9 mouse cellular contexts compared by ENCODE assay signal in the genomic region with DNA sequence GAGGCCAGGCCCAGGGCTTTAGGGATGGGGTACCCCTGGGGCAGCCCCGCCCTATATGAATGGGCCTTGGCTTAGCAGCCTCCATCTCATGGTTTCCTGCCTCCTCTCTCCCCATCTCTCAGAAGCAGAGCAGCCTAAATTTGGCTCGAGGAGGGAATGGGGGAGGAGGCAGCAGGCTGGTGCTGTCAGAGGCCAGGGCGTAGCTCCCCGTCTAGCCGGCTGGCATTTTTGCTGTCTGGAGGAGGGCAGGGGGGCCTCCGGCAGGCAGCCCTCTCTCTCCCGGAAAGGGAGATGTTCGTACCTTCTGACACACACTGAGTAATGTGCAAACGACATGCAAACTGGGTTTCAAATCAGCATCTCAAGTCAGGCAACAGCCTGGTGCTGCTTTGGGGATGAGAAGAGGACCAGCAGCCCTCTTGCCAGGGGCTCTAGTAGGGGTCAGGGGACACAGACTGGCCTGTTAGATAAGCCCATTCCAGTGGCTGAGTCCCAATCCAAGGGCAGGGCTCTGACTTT. TPM values are rescaled to one million over a fixed set of nuclear protein-coding genes. Genes with fewer than 3 reads are reported as not detected.
A peak's percentile ranks its signal among the peaks of the same experiment; 100 is the strongest.
DNase-seq lines count a peak whose midpoint lies in the region; ATAC-seq and TF ChIP-seq lines count a peak whose summit lies in the region.
"Had no signal": no experiment of that assay in that cellular context is flagged by ENCODE, and none has a peak within 500 bp of the region (broad histone marks: within the 10 kb centered on the region; RNA-seq: fewer than 3 reads in every experiment).

No protein-coding gene starts in this region.

- no peak for DNase-seq in kidney, postnatal 14 days
- peak; percentile 94 for DNase-seq in brain, adult 2 months (ENCODE audit: low read depth, low spot score)
- peak; percentile 47 for DNase-seq in induced T-regulatory cell, adult 2 months (ENCODE audit: low read depth)
- peak; percentile 45 for DNase-seq in midbrain, postnatal 0 days (ENCODE audit: low spot score)
- peak; percentile 73 for DNase-seq in thymus, postnatal 4 days
- no peak for DNase-seq in adrenal gland, adult 8-10 months

- H3K4me3 ChIP-seq in kidney, embryonic 15.5 days (replicated peaks) = no peak overlapping the region; the same call in 1 of the 2 replicates
- H3K4me3 ChIP-seq in erythroblast, embryonic 14.5 days (replicated peaks) = peak overlapping the region; percentile 75
- H3K4me3 ChIP-seq in midbrain, postnatal 0 days (ENCODE audit: low read depth, low read length) = no peak overlapping the region

- peak; percentile 16 for ATAC-seq in kidney, embryonic 15.5 days (replicated peaks; ENCODE audit: low FRiP score)
- ATAC-seq in midbrain, postnatal 0 days (ENCODE audit: low FRiP score) = no peak

- peaks cover 16% of the 10 kb centered on the region for H3K27me3 ChIP-seq in kidney, embryonic 15.5 days
- no peaks in the 10 kb centered on the region for H3K27me3 ChIP-seq in erythroblast, embryonic 14.5 days (ENCODE audit: control insufficient read depth)
- H3K27me3 ChIP-seq in midbrain, postnatal 0 days (ENCODE audit: insufficient read depth, low read length) = no peaks in the 10 kb centered on the region

- no peak for TF ChIP-seq CTCF in midbrain, postnatal 0 days (IDR thresholded peaks at IDR 0.05)

- no peaks in the 10 kb centered on the region for H3K9me3 ChIP-seq in kidney, embryonic 15.5 days (replicated peaks)
- H3K9me3 ChIP-seq in erythroblast, embryonic 14.5 days (ENCODE audit: control insufficient read depth, low read length) = no peaks in the 10 kb centered on the region; the same call in 1 of the 2 replicates
- no peaks in the 10 kb centered on the region for H3K9me3 ChIP-seq in midbrain, postnatal 0 days (ENCODE audit: low read length)

- H3K36me3 ChIP-seq in kidney, embryonic 15.5 days = no peaks in the 10 kb centered on the region
- H3K36me3 ChIP-seq in erythroblast, embryonic 14.5 days (ENCODE audit: control insufficient read depth) = peaks cover 45% of the 10 kb centered on the region
- no peaks in the 10 kb centered on the region for H3K36me3 ChIP-seq in midbrain, postnatal 0 days (ENCODE audit: insufficient read depth, low read length)

- H3K27ac ChIP-seq in kidney, embryonic 15.5 days = peak overlapping the region; percentile 73
- H3K27ac ChIP-seq in midbrain, postnatal 0 days (ENCODE audit: low read depth, low read length) = peak overlapping the region; percentile 97; the same call in 1 of the 2 replicates

- WGBS in kidney, embryonic 15.5 days = 15% methylated on average over 9 of the region's 9 CpGs
- WGBS in midbrain, postnatal 0 days = 23% methylated on average over 9 of the region's 9 CpGs

- no peak overlapping the region for H3K9ac ChIP-seq in kidney, embryonic 15.5 days
- 0 out of 2 replicates have a peak overlapping the region, but pooled peaks have one; percentile 24 for H3K9ac ChIP-seq in midbrain, postnatal 0 days (replicated peaks; ENCODE audit: low read length, poor library complexity, severe bottlenecking)

- peaks cover 66% of the 10 kb centered on the region for H3K4me1 ChIP-seq in kidney, embryonic 15.5 days
- peaks cover 94% of the 10 kb centered on the region for H3K4me1 ChIP-seq in erythroblast, embryonic 14.5 days (ENCODE audit: control insufficient read depth)
- peaks cover 37% of the 10 kb centered on the region for H3K4me1 ChIP-seq in midbrain, postnatal 0 days (ENCODE audit: insufficient read depth, low read length)

- H3K4me2 ChIP-seq in kidney, embryonic 15.5 days = peak overlapping the region; percentile 27
- no peak overlapping the region for H3K4me2 ChIP-seq in midbrain, postnatal 0 days (ENCODE audit: low read depth, low read length, poor library complexity, severe bottlenecking)

RNA-seq across cellular contexts. Expression of a gene that starts 1.8 kb away (rescaled TPM):
- polyA plus RNA-seq in kidney, embryonic 15.5 days (2015; fragmentation: Nextera tagmentation; extraction: Ambion mirVana) = not detected in 2 replicates
- polyA plus RNA-seq in erythroblast, embryonic 14.5 days (2012) = not detected in 2 replicates
- total RNA-seq in midbrain, postnatal 0 days (2014; rRNA removed) = not detected in 2 replicates
- not detected in 2 replicates for polyA plus RNA-seq in midbrain, postnatal 0 days (2015; fragmentation: Nextera tagmentation; extraction: Ambion mirVana)
- not detected for total RNA-seq in adrenal gland, adult 8-10 months (2022)
- total RNA-seq: layer of hippocampus, adult 18-20 months had no signal

RNA-seq across cellular contexts. Expression of a gene that starts 35.4 kb away (rescaled TPM):
- polyA plus RNA-seq in kidney, embryonic 15.5 days (2015; fragmentation: Nextera tagmentation; extraction: Ambion mirVana) = 13.7 and 14.2 TPM in 2 replicates
- 0.99 and 1.1 TPM in 2 replicates for polyA plus RNA-seq in erythroblast, embryonic 14.5 days (2012)
- total RNA-seq in midbrain, postnatal 0 days (2014; rRNA removed) = 73.1 and 97.7 TPM in 2 replicates
- 24.4 and 26.4 TPM in 2 replicates for polyA plus RNA-seq in midbrain, postnatal 0 days (2015; fragmentation: Nextera tagmentation; extraction: Ambion mirVana)
- total RNA-seq in adrenal gland, adult 8-10 months (2022) = 10 to 100 TPM in 3 of 4 experiments, 1 to 10 TPM in 1; 9.9 to 19.6 (median 12.8) TPM

Comparison
In these comparisons a context has a peak if more than half of its experiments do, and no peak if none do; other contexts are left out.
1. DNase-seq: peak in brain, adult 2 months (single experiment), induced T-regulatory cell, adult 2 months (single experiment), midbrain, postnatal 0 days (single experiment) and thymus, postnatal 4 days (single experiment); none in kidney, postnatal 14 days (single experiment) and adrenal gland, adult 8-10 months (single experiment).